21 mouse cellular contexts compared by ENCODE assay signal in genomic region chr19:3528646-3529045, GRCm38 (mm10). TPM values are rescaled to one million over a fixed set of nuclear protein-coding genes. Genes with fewer than 3 reads are reported as not detected.
A peak's percentile ranks its signal among the peaks of the same experiment; 100 is the strongest.
DNase-seq lines count a peak whose midpoint lies in the region; ATAC-seq and TF ChIP-seq lines count a peak whose summit lies in the region.
"Had no signal": no experiment of that assay in that cellular context is flagged by ENCODE, and none has a peak within 500 bp of the region (broad histone marks: within the 10 kb centered on the region; RNA-seq: fewer than 3 reads in every experiment).

No protein-coding gene starts in this region.

- H3K4me1 ChIP-seq in lung, embryonic 14.5 days (ENCODE audit: insufficient read depth) = no peaks in the 10 kb centered on the region
- H3K4me1 ChIP-seq: embryonic facial prominence, embryonic 10.5 days; neural tube, embryonic 12.5 days had no signal

- H3K4me2 ChIP-seq in lung, embryonic 14.5 days = no peak overlapping the region
- H3K4me2 ChIP-seq: heart, embryonic 15.5 days; hindbrain, embryonic 14.5 days; liver, embryonic 11.5 days; neural tube, embryonic 12.5 days had no signal

- H3K9me3 ChIP-seq in lung, embryonic 14.5 days (ENCODE audit: low read depth, low read length) = no peaks in the 10 kb centered on the region
- H3K9me3 ChIP-seq: embryonic facial prominence, embryonic 10.5 days; heart, embryonic 15.5 days; neural tube, embryonic 12.5 days had no signal

- no peak overlapping the region for H3K9ac ChIP-seq in lung, embryonic 14.5 days
- H3K9ac ChIP-seq: heart, embryonic 15.5 days; hindbrain, embryonic 14.5 days; liver, postnatal 0 days; neural tube, embryonic 12.5 days had no signal

- no peak overlapping the region for H3K4me3 ChIP-seq in lung, embryonic 14.5 days (ENCODE audit: low read depth, low read length)
- H3K4me3 ChIP-seq: embryonic facial prominence, embryonic 10.5 days; heart, embryonic 15.5 days; layer of hippocampus, adult 2 months; neural tube, embryonic 12.5 days had no signal

- DNase-seq in kidney, adult 9 months = peak; percentile 44
- DNase-seq in kidney, postnatal 4 days = no peak
- peak; percentile 12 for DNase-seq in NIH3T3 (ENCODE audit: low read depth)
- peak; percentile 51 for DNase-seq in lung, embryonic 14.5 days
- DNase-seq in lung, postnatal 25 days (ENCODE audit: low spot score) = peak; percentile 84
- no peak for DNase-seq in cerebellum, postnatal 25 days
- DNase-seq in right cerebral cortex, postnatal 25 days = no peak
- DNase-seq: adrenal gland, postnatal 25 days; cerebellum, adult 8-10 months; heart, postnatal 4 days; liver, postnatal 0 days; midbrain, embryonic 14.5 days; right cerebral cortex, postnatal 4 days; thymus, adult 2 months had no signal

- H3K27ac ChIP-seq in lung, embryonic 14.5 days (ENCODE audit: low read depth) = no peak overlapping the region
- H3K27ac ChIP-seq: embryonic facial prominence, embryonic 10.5 days; heart, embryonic 15.5 days; hindbrain, embryonic 14.5 days; layer of hippocampus, adult 2 months; neural tube, embryonic 12.5 days had no signal

- peaks cover 31% of the 10 kb centered on the region for H3K36me3 ChIP-seq in lung, embryonic 14.5 days (ENCODE audit: insufficient read depth)

- no peaks in the 10 kb centered on the region for H3K27me3 ChIP-seq in lung, embryonic 14.5 days (ENCODE audit: insufficient read depth, low read length)
- H3K27me3 ChIP-seq: heart, embryonic 15.5 days; neural tube, embryonic 12.5 days had no signal

- 61% methylated on average over 4 of the region's 4 CpGs for WGBS in lung, embryonic 14.5 days

- no peak for TF ChIP-seq CTCF in lung, embryonic 14.5 days (IDR thresholded peaks at IDR 0.05; ENCODE audit: low read depth)

- peak; percentile 24; the same call in 1 of the 2 replicates for ATAC-seq in lung, embryonic 14.5 days (ENCODE audit: insufficient read depth)
- ATAC-seq: inflammation-experienced regulatory T-cells, adult 6 months; liver, postnatal 0 days had no signal

RNA-seq across cellular contexts. Expression of gene Ppp6r3, which starts 46.9 kb away (rescaled TPM):
- 71.3 and 74.6 TPM in 2 replicates for polyA plus RNA-seq in lung, embryonic 14.5 days (2014; fragmentation: Nextera tagmentation; extraction: Ambion mirVana)

Comparison
In these comparisons a context has a peak if more than half of its experiments do, and no peak if none do; other contexts are left out.
1. DNase-seq: peak in kidney, adult 9 months (single experiment), NIH3T3 (single experiment), lung, embryonic 14.5 days (single experiment) and lung, postnatal 25 days (single experiment); none in kidney, postnatal 4 days (0 of 2), cerebellum, postnatal 25 days (0 of 2) and right cerebral cortex, postnatal 25 days (single experiment).